Mouse (Mus musculus) ES-E14 (cell line): ENCODE measurements around the gene Uqcc2.

Experiments used
- CHD2 ChIP-seq: IDR thresholded peaks from 2 replicates; pipeline ENCODE4 v1.6.1; 2014; ENCODE audit warnings: mild to moderate bottlenecking, low read depth, low read length, inconsistent platforms
- ZNF384 ChIP-seq: IDR thresholded peaks from 2 replicates; pipeline ENCODE4 v1.6.1; 2012; ENCODE audit warnings: low read depth, low read length, inconsistent platforms

DNA sequence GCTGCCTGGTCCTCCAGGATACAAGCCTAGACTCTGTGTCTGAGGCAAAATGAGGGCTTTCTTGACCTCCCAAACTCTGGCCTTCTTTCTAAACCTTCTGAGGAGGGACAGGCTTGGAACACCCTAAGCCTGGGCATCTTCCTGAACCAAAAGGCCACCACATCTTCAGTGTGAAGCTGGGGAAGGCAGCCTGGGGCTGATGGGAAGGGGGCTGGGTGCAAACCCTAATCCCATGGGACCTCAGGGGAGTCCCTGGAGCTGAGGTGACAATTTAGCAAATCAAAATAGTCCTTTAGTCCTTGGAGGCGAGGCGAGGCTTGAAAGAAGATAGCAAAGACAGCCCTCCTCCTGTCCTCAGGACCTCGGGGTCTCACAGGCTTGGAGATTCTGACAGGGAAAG is 42.6 kb upstream of the Uqcc2 start:
- TF ChIP-seq CHD2, result no peak
- TF ChIP-seq ZNF384, result no peak
